Mouse (Mus musculus) left cerebral cortex, postnatal 10 days (tissue): ENCODE measurements at regions not wholly inside any gene's neighbourhood (a gene's known extent, or its start where the extent isn't known, plus 50 kb on each side); places are given as distances from the start of the nearest gene placed in this dataset.

Experiments
- DNase-seq, 2 experiments: peaks; one replicate each; pipeline ENCODE4 v3.0.0; 2021 to 2022; ENCODE audit warnings: low spot score in 2 of 2, mixed read lengths in 1 of 2; ENCODE audit errors: extremely low spot score in 1 of 2
- intact Hi-C: fragments of 180-260 bp; cut with DNase I; formaldehyde crosslinking; loops from one replicate; pipeline ENCODE4 v1.15.1; 2025

DNA sequence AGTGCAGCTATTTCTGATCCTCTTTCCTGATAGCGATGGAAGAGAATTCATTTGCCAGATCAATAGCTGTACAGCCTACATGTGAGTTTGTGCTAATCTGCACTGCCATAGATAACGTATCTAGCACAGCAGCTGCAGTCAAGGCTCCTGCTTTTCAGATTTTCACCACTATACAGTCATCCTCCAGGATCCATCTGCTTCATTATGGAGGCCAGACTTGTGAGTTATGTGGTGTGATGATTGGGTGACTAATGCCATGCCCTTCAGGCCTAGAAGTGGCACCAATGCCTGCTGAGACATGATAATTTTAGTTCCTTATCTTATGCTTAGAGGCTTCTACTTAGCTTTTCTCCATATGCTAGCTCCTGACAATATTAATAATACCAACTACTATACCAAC lies 63.3 kb upstream of the St6galnac5 start:
- intact Hi-C loops = no loop called here
- no peak for DNase-seq

DNA sequence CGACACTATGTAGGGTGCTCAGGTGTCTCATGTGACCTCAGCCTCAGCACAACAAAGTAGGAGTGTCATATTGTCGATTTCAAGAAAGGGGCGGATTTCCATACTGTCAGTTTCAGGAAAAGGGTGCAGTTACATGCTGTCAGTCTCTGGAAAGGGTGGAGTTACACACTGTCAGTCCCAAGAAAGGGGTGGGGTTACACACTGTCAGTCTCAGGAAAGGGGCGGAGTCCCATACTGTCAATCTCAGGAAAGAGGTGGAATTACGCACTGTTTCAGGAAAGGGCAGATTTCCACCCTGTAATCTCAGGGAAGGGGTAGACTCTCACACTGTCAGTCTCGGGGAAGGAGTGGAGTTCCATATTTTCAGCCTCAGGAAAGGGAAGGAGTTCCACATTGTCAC lies 51.9 kb upstream of the St6galnac5 start:
- intact Hi-C loops = no loop called here
- DNase-seq = no peak
